Mouse (Mus musculus) embryonic facial prominence, embryonic 15.5 days (tissue): ENCODE measurements around the gene Lrrc1. TPM values are rescaled to one million over a fixed set of nuclear protein-coding genes. Genes with fewer than 3 reads are reported as not detected.

Experiments
- ATAC-seq: fragments of 200-750 bp; cut with Nextera tagmentation; 2 replicates; pipeline ENCODE4 v1.8.0; 2017; ENCODE audit warnings: low read depth, moderate TSS enrichment; ENCODE audit not compliant: insufficient number of reproducible peaks, low FRiP score, low TSS enrichment
- H3K27ac ChIP-seq: fragments of 300-500 bp; sonication (generic); replicated peaks from 2 replicates; pipeline ENCODE4 v1.5.1; 2015; ENCODE audit warnings: mild to moderate bottlenecking, inconsistent platforms
- H3K27me3 ChIP-seq: fragments of 300-500 bp; sonication (generic); 2 replicates; pipeline ENCODE4 v1.6.1; 2015; ENCODE audit warnings: inconsistent platforms
- H3K36me3 ChIP-seq: fragments of 300-500 bp; sonication (generic); 2 replicates; pipeline ENCODE4 v1.6.1; 2015; ENCODE audit warnings: mild to moderate bottlenecking, inconsistent platforms
- H3K4me1 ChIP-seq: fragments of 300-500 bp; sonication (generic); 2 replicates; pipeline ENCODE4 v1.6.1; 2015; ENCODE audit warnings: inconsistent platforms
- H3K4me2 ChIP-seq: fragments of 300-500 bp; sonication (generic); replicated peaks from 2 replicates; pipeline ENCODE4 v1.6.1; 2015; ENCODE audit warnings: mild to moderate bottlenecking, inconsistent platforms
- H3K4me3 ChIP-seq: fragments of 300-500 bp; sonication (generic); replicated peaks from 2 replicates; pipeline ENCODE4 v1.5.1; 2015; ENCODE audit warnings: mild to moderate bottlenecking, inconsistent platforms
- H3K9ac ChIP-seq: fragments of 300-500 bp; sonication (generic); 2 replicates; pipeline ENCODE4 v1.6.1; 2015; ENCODE audit warnings: inconsistent platforms
- H3K9me3 ChIP-seq: fragments of 300-500 bp; sonication (generic); replicated peaks from 2 replicates; pipeline ENCODE4 v1.6.1; 2016; ENCODE audit warnings: inconsistent platforms
- WGBS: fragments of 180-500 bp; shearing (Covaris S2); methylation state at CpG from one replicate; pipeline ENCODE4 v1.1.7; 2015; 5-methylcytosine and 5-hydroxymethylcytosine counted together
- polyA plus RNA-seq: library from polyadenylated mRNA; unstranded; fragments of >200 nt; fragmentation: Nextera tagmentation; extraction: Ambion mirVana; gene quantifications from 2 replicates; pipeline ENCODE4 v1.2.1, GENCODE M21; 2015

Lrrc1 gene
- polyA plus RNA-seq, 1 experiment from 2014 or later, result 19.5 TPM

DNA sequence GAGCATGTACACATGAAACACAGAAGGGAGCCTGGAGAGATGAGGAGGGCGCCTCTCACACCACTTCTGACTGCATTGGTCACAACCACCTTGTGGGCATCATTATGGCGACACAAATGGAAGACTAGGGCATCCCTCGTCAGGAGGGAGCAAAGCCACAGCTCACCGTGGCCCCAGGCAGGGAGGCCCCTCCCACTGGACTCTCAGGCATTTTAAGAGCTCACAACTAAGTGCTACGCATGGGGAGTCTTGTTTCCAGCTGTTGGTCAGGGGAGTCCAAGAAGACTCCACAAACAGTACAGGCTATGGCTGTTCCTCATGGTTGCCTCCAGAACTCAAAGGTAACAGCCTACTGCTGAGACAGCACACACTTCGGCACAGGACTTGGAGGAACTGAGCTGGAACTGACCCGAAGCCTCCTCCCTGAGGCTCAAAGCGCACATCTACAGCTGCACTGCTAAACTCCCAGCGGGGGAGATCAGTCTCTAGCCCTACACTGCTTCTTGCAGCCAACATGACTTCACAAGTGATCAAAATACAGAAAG is 83.2 kb downstream of the Lrrc1 start:
- H3K36me3 ChIP-seq, result peaks cover 3% of the 10 kb centered on the region; the same call in 1 of the 2 replicates
- peaks cover 18% of the 10 kb centered on the region for H3K4me1 ChIP-seq
- no peak overlapping the region for H3K27ac ChIP-seq
- no peaks in the 10 kb centered on the region for H3K27me3 ChIP-seq
- 0 out of 2 replicates have a peak, but pooled peaks have one; percentile 7 for ATAC-seq
- 66% methylated on average over 9 of the region's 9 CpGs for WGBS
- no peak overlapping the region for H3K4me2 ChIP-seq
- no peak overlapping the region for H3K4me3 ChIP-seq
- H3K9ac ChIP-seq, result no peak overlapping the region
- no peaks in the 10 kb centered on the region for H3K9me3 ChIP-seq

DNA sequence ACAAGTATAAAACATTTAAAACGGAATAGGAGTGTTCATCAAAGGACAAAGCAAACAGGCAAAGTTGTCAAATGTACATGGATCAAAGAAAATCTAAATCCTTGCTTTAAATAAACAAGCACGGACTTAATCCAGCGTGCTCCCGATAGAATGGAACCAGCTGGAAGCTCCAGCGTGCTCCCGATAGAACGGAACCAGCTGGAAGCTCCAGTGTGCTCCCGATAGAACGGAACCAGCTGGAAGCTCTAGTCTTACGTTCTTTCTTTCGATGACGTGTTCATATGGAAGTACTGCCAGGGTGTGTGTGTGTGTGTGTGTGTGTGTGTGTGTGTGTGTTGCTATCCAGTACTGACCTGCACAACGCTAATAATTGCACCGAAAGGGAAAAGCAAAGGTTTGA is 84.3 kb downstream of the Lrrc1 start:
- ATAC-seq, result no peak
- Histone ChIP-seq H3K27me3 (no peaks in the 10 kb centered on the region), H3K36me3 (peaks cover 6% of the 10 kb centered on the region; the same call in 1 of the 2 replicates), H3K9ac (no peak overlapping the region), H3K27ac (no peak overlapping the region), H3K4me2 (no peak overlapping the region), H3K4me1 (peaks cover 16% of the 10 kb centered on the region), H3K4me3 (no peak overlapping the region), H3K9me3 (no peaks in the 10 kb centered on the region)
- 51% methylated on average over 14 of the region's 14 CpGs for WGBS

DNA sequence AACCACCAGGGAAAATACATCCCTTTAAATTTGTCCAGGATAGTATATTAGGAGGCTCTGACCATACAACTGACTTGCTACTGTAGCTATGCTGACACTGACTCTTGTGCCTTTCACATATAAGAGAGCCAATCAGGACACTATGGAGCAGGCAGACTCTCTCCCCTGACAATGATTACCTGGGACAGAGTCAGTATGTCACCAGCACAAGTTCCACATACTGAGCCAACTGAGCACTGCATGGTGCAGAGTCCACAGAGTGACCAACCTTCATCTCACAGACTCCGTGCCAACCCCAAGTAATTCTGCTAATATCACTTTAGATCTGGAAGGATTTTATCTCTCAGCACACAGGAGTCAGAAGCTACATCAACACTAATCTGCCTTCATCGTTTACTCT is 85.3 kb downstream of the Lrrc1 start:
- Histone ChIP-seq H3K27ac (no peak overlapping the region), H3K36me3 (peaks cover 10% of the 10 kb centered on the region; the same call in 1 of the 2 replicates), H3K27me3 (no peaks in the 10 kb centered on the region), H3K4me3 (no peak overlapping the region), H3K9me3 (no peaks in the 10 kb centered on the region), H3K4me1 (peaks cover 7% of the 10 kb centered on the region), H3K4me2 (no peak overlapping the region), H3K9ac (no peak overlapping the region)
- 93% methylated on average over 2 of the region's 2 CpGs for WGBS
- no peak for ATAC-seq

DNA sequence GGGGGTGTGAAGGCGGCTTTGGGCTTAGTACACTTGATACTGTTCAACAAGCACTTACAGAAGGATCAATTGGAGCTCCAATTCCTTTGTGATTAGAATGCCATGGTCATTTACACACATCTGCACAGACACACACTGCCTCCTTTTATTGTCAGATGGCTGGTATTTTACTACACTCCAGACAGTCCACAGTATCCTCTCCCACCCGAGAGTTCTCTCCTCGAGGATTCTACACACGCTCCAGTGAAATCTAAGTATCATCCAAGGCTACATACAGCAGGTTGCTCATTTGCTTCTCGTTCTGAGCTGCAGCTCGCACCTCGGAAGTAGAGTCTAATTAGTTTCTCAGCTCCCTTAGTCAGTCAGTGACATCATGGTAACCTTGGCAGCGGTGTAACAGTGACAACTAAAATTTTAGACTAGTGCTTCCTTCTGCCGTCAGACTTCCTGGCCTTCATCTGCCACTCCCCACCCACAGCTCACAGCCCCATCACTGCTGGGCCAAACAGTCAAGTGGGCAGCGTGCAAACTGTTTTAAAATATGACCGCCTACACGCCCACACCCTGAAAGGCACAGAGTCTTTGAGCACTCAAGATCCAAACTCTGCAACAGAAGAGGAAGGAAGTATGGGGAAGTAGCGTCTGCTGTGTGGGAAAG is 88.4 kb downstream of the Lrrc1 start:
- Histone ChIP-seq H3K4me3 (no peak overlapping the region), H3K9ac (no peak overlapping the region), H3K4me1 (no peaks in the 10 kb centered on the region), H3K9me3 (no peaks in the 10 kb centered on the region), H3K27ac (no peak overlapping the region), H3K4me2 (no peak overlapping the region), H3K27me3 (no peaks in the 10 kb centered on the region), H3K36me3 (peaks cover 10% of the 10 kb centered on the region; the same call in 1 of the 2 replicates)
- WGBS, result 74% methylated on average over 13 of the region's 13 CpGs
- no peak for ATAC-seq

DNA sequence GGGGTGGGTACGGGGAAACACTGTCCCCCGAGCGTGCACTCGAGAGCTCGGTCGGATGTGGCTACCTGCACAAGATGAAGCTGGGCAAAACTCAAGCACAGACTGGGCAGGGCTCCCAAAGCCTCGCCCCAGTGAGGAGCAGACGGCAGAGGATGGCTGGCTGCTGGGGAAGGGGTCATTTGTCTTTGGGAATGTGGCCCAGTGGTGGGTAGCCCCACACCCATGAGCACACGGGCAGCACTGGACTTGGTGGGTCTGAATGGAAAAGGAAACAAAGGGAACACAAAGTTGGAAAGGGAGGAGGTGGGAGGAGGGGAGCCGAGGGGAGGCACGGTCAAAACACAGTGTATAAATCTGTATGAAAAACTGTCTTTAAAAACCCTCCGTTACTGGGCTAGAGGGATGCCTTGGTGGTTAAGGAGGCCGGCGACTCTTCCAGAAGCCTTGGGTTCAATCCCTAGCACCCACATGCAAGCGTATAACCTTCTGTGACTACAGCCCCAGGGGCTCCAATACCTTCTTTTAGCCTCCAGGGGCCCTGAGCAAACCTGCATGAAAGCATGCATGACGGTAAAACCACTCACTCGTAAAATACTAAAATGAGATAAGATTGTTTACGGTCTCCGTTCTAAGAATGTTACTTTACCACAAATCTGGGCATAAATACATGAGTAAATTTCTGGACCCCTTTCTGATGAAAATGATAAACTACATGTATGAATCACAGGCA is 89.1 kb downstream of the Lrrc1 start:
- no peaks in the 10 kb centered on the region for H3K27me3 ChIP-seq
- H3K4me2 ChIP-seq, result no peak overlapping the region
- 80% methylated on average over 19 of the region's 19 CpGs for WGBS
- H3K4me3 ChIP-seq, result no peak overlapping the region
- H3K9me3 ChIP-seq, result no peaks in the 10 kb centered on the region
- no peak for ATAC-seq
- H3K9ac ChIP-seq, result no peak overlapping the region
- no peak overlapping the region for H3K27ac ChIP-seq
- H3K36me3 ChIP-seq, result peaks cover 11% of the 10 kb centered on the region; the same call in 1 of the 2 replicates
- H3K4me1 ChIP-seq, result no peaks in the 10 kb centered on the region

DNA sequence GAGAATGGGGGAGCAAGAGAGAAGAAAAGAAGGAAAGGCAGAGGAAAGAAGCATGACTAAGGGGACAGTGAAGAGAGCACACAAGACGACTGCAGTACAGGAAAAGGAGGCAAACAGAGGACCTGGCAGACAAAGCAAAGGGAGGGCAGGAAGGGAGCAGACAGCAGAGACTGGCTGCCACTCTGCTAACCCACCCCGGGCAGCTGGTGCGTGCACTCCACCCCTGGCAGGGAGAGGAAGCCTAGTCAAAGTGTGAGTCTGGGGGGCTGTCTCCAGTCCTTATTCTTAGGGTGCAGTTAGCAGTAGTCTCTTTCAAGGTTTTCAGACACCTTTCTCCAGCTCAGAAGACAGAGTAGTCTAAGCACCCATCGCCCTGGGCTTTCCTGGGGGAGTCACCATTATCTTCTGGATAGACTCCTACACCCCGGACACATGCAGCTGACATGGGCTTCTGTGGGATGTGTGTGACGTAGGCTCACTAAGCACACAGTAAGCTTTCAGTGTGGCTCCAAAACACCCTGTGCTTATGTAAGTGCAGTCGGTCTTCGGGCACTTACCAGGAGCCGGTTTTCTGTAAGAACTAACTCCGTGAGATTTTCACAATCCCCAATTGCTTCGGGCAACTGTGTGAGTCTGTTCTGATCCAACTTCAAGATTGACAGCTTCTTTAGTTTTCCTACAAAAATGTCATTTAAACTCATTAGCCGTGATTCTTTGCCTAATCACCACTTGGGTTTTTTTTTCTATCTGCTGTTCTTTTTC is 92.4 kb downstream of the Lrrc1 start:
- WGBS, result 65% methylated on average over 12 of the region's 12 CpGs
- no peak overlapping the region; the same call in 1 of the 2 replicates for H3K27ac ChIP-seq
- no peaks in the 10 kb centered on the region for H3K9me3 ChIP-seq
- H3K9ac ChIP-seq, result no peak overlapping the region
- no peak overlapping the region for H3K4me2 ChIP-seq
- H3K36me3 ChIP-seq, result peaks cover 19% of the 10 kb centered on the region; the same call in 1 of the 2 replicates
- no peak overlapping the region for H3K4me3 ChIP-seq
- H3K27me3 ChIP-seq, result no peaks in the 10 kb centered on the region
- H3K4me1 ChIP-seq, result no peaks in the 10 kb centered on the region
- ATAC-seq, result no peak

DNA sequence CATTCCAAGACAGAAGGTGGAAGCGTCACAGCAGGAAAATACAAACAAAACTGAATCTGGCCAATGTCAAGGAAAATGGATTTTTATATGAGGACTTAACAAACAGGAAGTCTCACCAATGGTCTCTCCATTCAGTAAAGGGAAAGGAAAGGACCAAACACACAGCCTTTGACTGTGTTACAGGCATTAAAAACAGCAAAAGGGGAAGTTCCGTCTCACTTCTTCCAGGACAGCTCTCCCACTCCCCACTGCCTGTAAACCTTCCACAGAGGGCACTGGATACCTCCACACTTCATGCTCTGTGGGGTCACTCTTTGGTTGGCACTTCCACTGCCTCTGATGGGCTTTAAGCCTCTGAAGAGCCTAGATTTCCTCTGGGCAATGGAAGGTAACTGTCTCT is 94.2 kb downstream of the Lrrc1 start:
- no peak overlapping the region for H3K27ac ChIP-seq
- H3K27me3 ChIP-seq, result no peaks in the 10 kb centered on the region
- no peaks in the 10 kb centered on the region for H3K4me1 ChIP-seq
- no peak for ATAC-seq
- no peak overlapping the region for H3K4me2 ChIP-seq
- no peak overlapping the region for H3K9ac ChIP-seq
- H3K4me3 ChIP-seq, result no peak overlapping the region
- no peaks in the 10 kb centered on the region for H3K9me3 ChIP-seq
- WGBS, result 77% methylated on average over 2 of the region's 2 CpGs
- peaks cover 13% of the 10 kb centered on the region; the same call in 1 of the 2 replicates for H3K36me3 ChIP-seq

DNA sequence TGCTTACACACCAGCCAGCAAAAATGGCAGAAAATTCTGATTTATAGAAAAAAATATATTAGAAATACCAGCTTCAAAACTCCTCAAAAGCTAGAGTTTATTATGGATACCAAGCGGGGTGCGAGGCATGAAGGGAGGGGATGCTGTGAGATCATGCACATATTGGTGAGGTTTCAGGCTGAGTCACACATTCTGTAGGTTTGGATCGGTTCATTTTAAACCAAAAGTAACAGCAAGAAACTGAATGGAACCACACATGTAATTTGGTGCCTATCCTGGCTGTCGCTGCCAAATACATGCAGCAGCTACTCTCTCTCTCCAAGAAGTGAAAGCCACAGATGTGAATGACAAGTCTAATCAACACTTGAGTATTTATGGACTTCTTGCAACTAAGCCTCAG is 99.8 kb downstream of the Lrrc1 start:
- 0 out of 2 replicates have a peak, but pooled peaks cover 3% of the 10 kb centered on the region for H3K4me1 ChIP-seq
- no peak overlapping the region; the same call in 1 of the 2 replicates for H3K27ac ChIP-seq
- 81% methylated on average over 4 of the region's 4 CpGs for WGBS

DNA sequence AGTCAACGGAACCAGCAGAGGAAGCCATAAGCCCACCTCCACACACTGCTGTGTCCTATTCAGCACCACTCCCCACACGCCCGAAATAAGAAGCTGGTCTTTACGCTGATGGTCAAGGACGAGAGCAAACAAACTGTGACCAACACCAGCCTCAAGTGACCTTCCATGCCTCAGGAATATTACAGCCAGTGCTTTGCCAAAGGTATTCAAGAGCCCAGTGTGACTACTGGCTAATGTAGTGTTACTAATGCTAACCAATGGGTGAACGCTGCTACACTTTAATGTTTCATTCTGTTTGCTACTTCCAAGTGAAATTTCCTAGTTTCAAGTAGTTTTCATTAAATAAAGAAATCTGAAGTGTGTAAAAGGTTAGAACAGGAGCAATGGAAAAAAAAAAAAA is 105.3 kb downstream of the Lrrc1 start:
- ATAC-seq, result no peak
- H3K9ac ChIP-seq, result no peak overlapping the region
- no peaks in the 10 kb centered on the region for H3K27me3 ChIP-seq
- H3K27ac ChIP-seq, result no peak overlapping the region
- no peak overlapping the region for H3K4me2 ChIP-seq
- H3K9me3 ChIP-seq, result no peaks in the 10 kb centered on the region
- peaks cover 18% of the 10 kb centered on the region; the same call in 1 of the 2 replicates for H3K36me3 ChIP-seq
- WGBS, result 82% methylated on average over 6 of the region's 6 CpGs
- H3K4me3 ChIP-seq, result no peak overlapping the region
- H3K4me1 ChIP-seq, result 0 out of 2 replicates have a peak, but pooled peaks cover 3% of the 10 kb centered on the region

More for the DNA sequence above, 99.8 kb downstream of the Lrrc1 start:
- ATAC-seq, result no peak
- Histone ChIP-seq H3K9ac (no peak overlapping the region), H3K36me3 (peaks cover 15% of the 10 kb centered on the region; the same call in 1 of the 2 replicates), H3K4me2 (no peak overlapping the region), H3K9me3 (no peaks in the 10 kb centered on the region), H3K4me3 (no peak overlapping the region), H3K27me3 (no peaks in the 10 kb centered on the region)

DNA sequence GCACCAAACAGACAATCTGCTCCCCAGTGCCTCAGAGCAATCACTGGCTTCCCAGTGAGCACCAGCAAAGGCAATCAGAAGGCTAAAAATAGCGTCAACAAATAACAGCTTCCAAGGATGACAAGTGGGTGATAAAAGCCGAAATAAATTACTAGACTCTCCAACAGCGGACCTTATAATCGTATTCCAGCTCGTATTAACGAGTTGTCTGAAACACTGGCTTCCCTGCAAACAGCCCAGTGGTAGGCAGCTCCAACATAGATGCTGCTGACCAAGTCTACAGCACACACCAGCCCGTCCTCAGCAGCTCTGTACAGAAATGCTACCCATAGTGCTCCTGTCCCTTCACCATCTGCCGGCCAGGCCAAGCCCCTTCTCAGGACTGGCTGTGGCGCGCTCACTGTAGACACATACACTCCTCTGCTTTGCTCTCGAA is 105.8 kb downstream of the Lrrc1 start:
- H3K4me3 ChIP-seq, result no peak overlapping the region
- no peak overlapping the region for H3K27ac ChIP-seq
- H3K9ac ChIP-seq, result no peak overlapping the region
- no peaks in the 10 kb centered on the region for H3K27me3 ChIP-seq
- ATAC-seq, result no peak
- 0 out of 2 replicates have a peak, but pooled peaks cover under 1% of the 10 kb centered on the region for H3K4me1 ChIP-seq
- no peak overlapping the region for H3K4me2 ChIP-seq
- H3K9me3 ChIP-seq, result no peaks in the 10 kb centered on the region
- WGBS, result 79% methylated on average over 11 of the region's 11 CpGs
- peaks cover 18% of the 10 kb centered on the region; the same call in 1 of the 2 replicates for H3K36me3 ChIP-seq

DNA sequence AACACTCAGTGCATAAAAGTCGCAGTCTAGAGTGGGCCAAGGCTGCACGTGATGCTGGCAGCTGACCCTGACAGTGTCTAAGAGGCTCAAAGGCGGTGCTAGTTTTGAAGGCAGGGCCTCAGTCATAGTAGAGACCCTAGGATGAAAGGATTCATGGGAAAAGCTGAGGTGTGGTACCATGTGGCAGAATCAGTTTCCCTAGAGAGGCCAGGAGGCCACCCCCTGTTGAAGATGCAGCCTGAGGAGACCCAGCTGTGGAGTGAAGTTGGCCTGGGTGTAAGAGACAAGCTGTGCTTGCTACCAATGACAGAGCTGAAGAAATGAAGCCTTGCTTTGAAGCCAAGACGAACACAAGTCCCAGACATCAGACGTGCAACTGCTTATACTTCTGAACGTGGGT is 107.5 kb downstream of the Lrrc1 start:
- Histone ChIP-seq H3K4me1 (no peaks in the 10 kb centered on the region), H3K4me3 (no peak overlapping the region)

More for the DNA sequence above, 107.5 kb downstream of the Lrrc1 start:
- no peaks in the 10 kb centered on the region for H3K27me3 ChIP-seq
- no peaks in the 10 kb centered on the region for H3K9me3 ChIP-seq
- H3K9ac ChIP-seq, result no peak overlapping the region
- no peak overlapping the region for H3K27ac ChIP-seq
- 92% methylated on average over 6 of the region's 6 CpGs for WGBS
- peaks cover 19% of the 10 kb centered on the region; the same call in 1 of the 2 replicates for H3K36me3 ChIP-seq
- no peak for ATAC-seq
- H3K4me2 ChIP-seq, result no peak overlapping the region
